Mouse (Mus musculus): ENCODE results near the gene Chid1. TPM values are rescaled to one million over a fixed set of nuclear protein-coding genes. Genes with fewer than 3 reads are reported as not detected.

The Chid1 gene
- 10 to 100 TPM; 21.6 to 42.3 TPM for polyA plus RNA-seq (2012; fragmentation: generic; extraction: Trizol)

GRCm38 (mm10) chr7:141539556-141540311 is at the start of gene Chid1:
Gene Chid1 (minus strand): TSS chr7:141539857.

GRCm38 (mm10) chr7:141561682-141562391 is 22.2 kb upstream of the Chid1 start, which contains the start of gene Ap2a2:
Gene Ap2a2 (plus strand): TSS chr7:141562173.

DNA sequence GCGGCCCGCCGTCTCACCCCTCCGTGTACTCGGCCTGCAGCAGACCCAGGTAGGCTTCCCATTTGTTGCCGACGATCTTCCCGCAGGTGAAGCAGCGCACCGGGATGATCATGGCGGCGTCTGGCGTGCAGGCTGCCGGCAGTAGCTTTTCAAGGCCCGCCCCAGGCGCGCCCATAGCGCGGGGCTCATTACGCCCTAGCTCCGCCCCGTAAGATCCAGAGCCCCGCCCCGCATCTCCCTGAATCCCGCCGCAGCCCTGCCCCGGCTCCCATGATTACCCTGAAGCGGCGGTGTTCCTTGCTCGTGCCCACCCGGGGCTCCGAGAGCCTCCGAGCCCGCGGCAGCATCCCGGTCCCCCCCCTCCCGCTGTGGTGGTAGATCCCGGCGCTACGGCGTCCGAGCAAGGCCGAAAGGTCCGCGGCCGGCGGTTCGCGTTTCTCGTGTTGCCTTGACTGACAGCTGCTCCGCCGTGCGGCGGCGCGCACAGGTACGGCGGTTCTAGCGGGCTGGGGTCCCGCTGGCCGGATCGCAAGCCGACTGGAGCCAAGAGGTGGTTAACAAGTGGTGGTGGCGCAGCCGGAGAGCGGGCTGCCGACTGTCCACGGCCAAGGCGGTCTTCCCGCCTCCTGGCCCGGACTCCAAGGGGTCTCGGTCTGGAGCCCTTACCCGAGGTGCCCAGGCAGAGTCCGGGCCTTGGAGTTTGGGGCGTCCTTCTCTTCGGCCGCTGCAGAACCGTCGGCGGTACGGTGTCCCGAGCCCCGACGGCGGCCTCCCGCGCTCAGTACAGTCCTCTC is 64.4 kb downstream of the Chid1 start, which contains the start of the genes Polr2l and Tspan4:
Gene Polr2l, minus strand, starts transcription at position 122 of the 794 bp plus-strand sequence.
Gene Tspan4, plus strand, starts transcription at position 230 of the 794 bp plus-strand sequence.

GRCm38 (mm10) chr7:141467230-141468030 is 72.2 kb downstream of the Chid1 start, which contains the start of gene Cd151:
Gene Cd151 (plus strand): TSS chr7:141467392.

GRCm38 (mm10) chr7:141460391-141461113 is 79.1 kb downstream of the Chid1 start, which contains the start of gene Cracr2b:
Gene Cracr2b (plus strand): TSS chr7:141461094.

DNA sequence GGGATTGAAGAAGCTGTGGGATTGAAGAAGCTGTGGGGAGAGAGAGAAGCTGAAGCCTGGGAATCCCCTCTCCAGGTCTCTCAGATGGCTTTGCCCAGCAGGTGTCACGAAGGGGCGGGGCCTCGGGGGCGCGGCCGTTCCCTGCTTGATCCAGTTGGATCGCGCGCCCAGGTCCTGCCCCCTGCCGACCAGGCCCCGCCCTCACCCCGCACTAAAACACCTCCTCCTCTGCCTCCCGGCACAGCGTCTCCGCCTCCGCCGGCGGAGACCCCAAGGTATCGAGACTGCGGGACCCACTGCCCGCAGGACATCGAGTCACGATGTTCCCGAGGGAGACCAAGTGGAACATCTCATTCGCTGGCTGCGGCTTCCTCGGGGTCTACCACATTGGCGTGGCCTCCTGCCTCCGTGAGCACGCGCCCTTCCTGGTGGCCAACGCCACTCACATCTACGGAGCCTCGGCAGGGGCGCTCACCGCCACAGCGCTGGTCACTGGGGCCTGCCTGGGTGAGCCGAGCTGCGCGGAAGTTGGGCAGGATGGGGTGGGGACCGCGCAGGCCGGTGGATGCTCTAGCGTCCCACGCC is 84.6 kb downstream of the Chid1 start, which contains the start of gene Pnpla2:
Gene Pnpla2, plus strand, starts transcription at position 232 of the 585 bp plus-strand sequence.

DNA sequence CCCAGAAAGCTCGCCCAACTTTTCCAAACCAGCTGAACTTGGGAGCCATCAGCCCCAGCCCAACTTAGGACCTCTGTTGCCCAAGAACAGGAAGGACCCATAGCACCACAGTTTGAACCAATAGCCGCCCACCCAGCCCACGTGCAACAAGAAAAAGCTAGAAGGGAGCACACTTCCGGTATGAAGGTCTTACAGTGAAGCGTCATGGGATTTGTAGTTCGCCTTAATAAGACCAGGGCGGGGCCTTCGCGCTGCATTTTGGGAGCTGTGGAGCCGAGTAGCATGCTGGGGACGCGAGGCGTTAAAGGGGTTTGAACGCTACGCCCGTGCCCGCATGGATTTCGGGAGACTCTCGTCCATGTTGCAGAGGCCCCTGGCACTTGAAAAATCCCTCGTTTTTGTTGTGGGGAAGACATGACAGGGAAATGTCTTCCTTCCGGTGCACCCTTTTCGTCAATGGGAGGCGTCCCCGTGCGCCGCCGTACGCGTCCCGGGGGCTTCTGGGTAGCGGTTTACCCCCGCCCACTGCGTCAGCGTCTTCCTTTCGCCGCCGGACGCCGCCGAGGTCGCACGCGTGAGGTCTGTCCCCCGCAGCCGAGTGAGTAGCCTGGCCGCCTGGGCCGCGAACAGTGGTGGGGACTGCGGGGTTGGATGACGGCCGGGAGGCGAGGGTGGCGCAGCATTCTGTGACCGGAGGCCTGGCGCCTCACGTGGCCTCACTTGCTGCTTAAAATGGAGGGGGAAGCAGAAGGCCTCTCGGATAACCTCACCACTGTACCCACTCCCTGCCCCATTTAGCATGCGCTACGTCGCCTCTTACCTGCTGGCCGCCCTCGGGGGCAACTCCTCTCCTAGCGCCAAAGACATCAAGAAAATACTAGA is 92.3 kb downstream of the Chid1 start, which contains the start of gene Rplp2:
Gene Rplp2, plus strand, starts transcription at position 261 of the 882 bp plus-strand sequence.

DNA sequence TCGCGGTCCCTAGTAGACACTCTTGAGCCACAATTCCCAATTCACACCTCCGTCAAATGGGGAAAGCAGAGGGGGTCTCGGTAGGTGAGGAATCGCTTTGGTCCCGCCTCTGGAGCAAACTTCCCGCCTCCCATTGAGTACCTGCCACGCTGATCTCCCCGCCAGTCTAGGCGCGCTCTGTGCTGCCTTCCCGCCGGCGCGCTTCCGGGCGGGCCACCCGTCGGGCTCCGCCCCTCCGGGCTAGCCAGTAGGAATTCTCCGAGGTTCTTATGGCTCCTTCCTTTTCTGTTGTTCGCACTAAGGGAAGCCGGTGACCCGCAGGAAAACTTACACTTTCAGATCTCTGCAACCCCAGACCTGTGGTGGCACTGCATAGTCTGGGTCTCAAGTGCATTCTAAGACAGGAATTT is 95.8 kb downstream of the Chid1 start, which contains the start of gene Pidd1:
Gene Pidd1, minus strand, starts transcription at position 198 of the 410 bp plus-strand sequence.

Other genes with a start within 250 kb of the Chid1 start
- gene Drd4, start 247.9 kb downstream of the Chid1 start, polyA plus RNA-seq (2012; fragmentation: generic; extraction: Trizol) = under 1 TPM in 1 of 2 experiments, not detected in 1; 0.04 TPM
- 10 to 100 TPM; 21.2 to 45.8 TPM for gene Deaf1, start 212.2 kb downstream of the Chid1 start, polyA plus RNA-seq (2012; fragmentation: generic; extraction: Trizol)
- 10 to 100 TPM; 27.0 to 32.8 TPM for gene Tmem80, start 212.1 kb downstream of the Chid1 start, polyA plus RNA-seq (2012; fragmentation: generic; extraction: Trizol)
- gene Eps8l2, start 201.0 kb downstream of the Chid1 start, polyA plus RNA-seq (2012; fragmentation: generic; extraction: Trizol) = 1 to 10 TPM in 1 of 2 experiments, under 1 TPM in 1; 0.15 to 1.3 TPM
- gene Taldo1, start 147.7 kb downstream of the Chid1 start, polyA plus RNA-seq (2012; fragmentation: generic; extraction: Trizol) = 100 to 1,000 TPM; 168 to 274 TPM
- 10 to 100 TPM; 19.0 to 44.3 TPM for gene Gatd1, start 125.7 kb downstream of the Chid1 start, polyA plus RNA-seq (2012; fragmentation: generic; extraction: Trizol)
- gene Cend1, start 110.4 kb downstream of the Chid1 start, polyA plus RNA-seq (2012; fragmentation: generic; extraction: Trizol) = under 1 TPM in 1 of 2 experiments, not detected in 1; 0.02 TPM
- gene Slc25a22, start 102.0 kb downstream of the Chid1 start, polyA plus RNA-seq (2012; fragmentation: generic; extraction: Trizol) = 10 to 100 TPM in 1 of 2 experiments, 1 to 10 TPM in 1; 5.8 to 13.9 TPM
- 1 to 10 TPM; 4.1 to 5.6 TPM for gene Pidd1, start 95.8 kb downstream of the Chid1 start, polyA plus RNA-seq (2012; fragmentation: generic; extraction: Trizol)
- over 10,000 TPM in 1 of 2 experiments, 1,000 to 10,000 TPM in 1; 3,471 to 11,217 TPM for gene Rplp2, start 92.5 kb downstream of the Chid1 start, polyA plus RNA-seq (2012; fragmentation: generic; extraction: Trizol)
- gene Pnpla2, start 84.7 kb downstream of the Chid1 start, polyA plus RNA-seq (2012; fragmentation: generic; extraction: Trizol) = 10 to 100 TPM; 28.5 to 35.1 TPM
- 1 to 10 TPM; 5.3 to 8.3 TPM for gene Cracr2b, start 78.8 kb downstream of the Chid1 start, polyA plus RNA-seq (2012; fragmentation: generic; extraction: Trizol)
- 100 to 1,000 TPM; 161 to 178 TPM for gene Cd151, start 72.5 kb downstream of the Chid1 start, polyA plus RNA-seq (2012; fragmentation: generic; extraction: Trizol)
- gene Polr2l, start 64.7 kb downstream of the Chid1 start, polyA plus RNA-seq (2012; fragmentation: generic; extraction: Trizol) = 100 to 1,000 TPM in 1 of 2 experiments, 10 to 100 TPM in 1; 73.2 to 208 TPM
- gene Tspan4, start 64.6 kb downstream of the Chid1 start, polyA plus RNA-seq (2012; fragmentation: generic; extraction: Trizol) = 100 to 1,000 TPM; 245 to 411 TPM
- gene Ap2a2, start 22.3 kb upstream of the Chid1 start, polyA plus RNA-seq (2012; fragmentation: generic; extraction: Trizol) = 10 to 100 TPM; 41.6 to 67.1 TPM
- gene Muc6, start 115.5 kb upstream of the Chid1 start, polyA plus RNA-seq (2012; fragmentation: generic; extraction: Trizol) = under 1 TPM; 0.02 to 0.94 TPM
- under 1 TPM in 1 of 2 experiments, not detected in 1; 0.07 TPM for gene Muc2, start 150.5 kb upstream of the Chid1 start, polyA plus RNA-seq (2012; fragmentation: generic; extraction: Trizol)
- not detected for gene Muc5ac, start 249.1 kb upstream of the Chid1 start, polyA plus RNA-seq (2012; fragmentation: generic; extraction: Trizol)

Data from C3H10T1/2 (cell line).